Mouse (Mus musculus): Measurements from ENCODE around the gene Abca4. TPM values are rescaled to one million over a fixed set of nuclear protein-coding genes. Genes with fewer than 3 reads are reported as not detected.

Gene Abca4
- 3.6 and 4.0 TPM in 2 replicates for polyA plus RNA-seq (2016; fragmentation: Nextera tagmentation; extraction: Ambion mirVana)

DNA sequence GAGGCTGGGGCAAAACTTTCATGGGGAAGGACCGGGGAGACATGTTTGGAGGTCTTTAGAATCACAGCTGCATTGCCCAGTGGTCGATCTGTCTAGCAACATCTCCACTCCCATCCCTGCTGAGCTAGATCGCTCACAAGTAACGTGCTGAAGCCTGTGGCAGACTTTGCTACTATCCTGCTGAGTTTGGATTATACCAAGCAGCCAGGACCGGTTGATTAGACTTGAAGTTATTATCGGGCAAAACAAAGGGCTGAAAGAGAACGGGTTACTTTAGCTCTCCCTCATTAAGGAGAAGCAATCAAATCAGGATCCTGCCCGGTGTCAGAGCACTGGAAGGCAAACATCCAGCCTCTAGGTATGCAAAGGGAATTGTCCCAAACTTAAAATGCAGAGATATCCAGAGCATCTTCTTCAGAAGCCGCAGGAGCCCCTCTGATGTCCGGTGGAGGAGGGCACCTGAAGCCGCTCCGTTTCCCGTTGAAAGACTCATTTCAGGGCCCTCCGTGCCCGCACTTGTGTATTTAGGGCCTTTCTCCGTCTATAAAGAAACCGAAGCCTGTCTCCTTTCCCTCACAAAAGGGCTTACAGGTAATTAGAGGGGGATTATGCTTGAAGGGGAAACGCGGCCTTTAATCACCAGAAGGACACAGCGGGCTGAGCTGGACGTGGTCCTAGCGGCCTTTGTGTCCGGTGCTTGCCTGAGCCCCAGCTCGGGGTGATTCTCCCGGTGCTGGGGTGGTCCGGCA is at the start of gene Abca4:
Gene Abca4, plus strand, starts transcription at position 645 of the 749 bp plus-strand sequence.
- H3K4me2 ChIP-seq = peak within 1 kb of the TSS; percentile 52
- H3K9ac ChIP-seq = peak within 1 kb of the TSS; percentile 24; the same call in 1 of the 2 replicates
- no peaks in the 10 kb centered on the region for H3K27me3 ChIP-seq (replicated peaks)
- 20% methylated on average over 26 of the region's 26 CpGs for WGBS
- no peaks in the 10 kb centered on the region for H3K36me3 ChIP-seq
- H3K27ac ChIP-seq (ENCODE audit: poor library complexity, severe bottlenecking) = peak within 1 kb of the TSS; percentile 36
- H3K4me1 ChIP-seq (replicated peaks) = peaks cover 61% of the 10 kb centered on the region
- no peaks in the 10 kb centered on the region for H3K9me3 ChIP-seq (replicated peaks)
- no peak for ATAC-seq (ENCODE audit: insufficient number of reproducible peaks, low FRiP score)
- H3K4me3 ChIP-seq = peak within 1 kb of the TSS; percentile 1; the same call in 1 of the 2 replicates

DNA sequence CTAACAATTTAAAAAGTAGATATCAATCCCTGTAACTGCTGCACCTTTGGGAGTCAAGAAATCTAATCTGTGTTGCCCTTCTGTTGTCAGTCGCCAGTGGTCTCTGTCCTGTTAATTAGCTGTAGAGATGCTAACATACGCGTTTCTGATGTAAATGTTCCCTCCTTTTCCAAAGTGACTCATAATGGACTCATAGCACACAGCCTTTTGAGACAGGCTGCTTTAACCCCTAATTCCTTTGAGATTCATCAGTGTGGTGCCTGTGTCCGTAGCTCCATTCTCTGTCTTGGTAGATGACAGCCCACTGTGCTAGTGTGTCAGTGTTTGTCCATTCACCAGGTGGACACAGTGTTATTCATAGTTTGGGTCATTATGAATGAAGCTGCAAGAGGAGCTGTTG is 49.1 kb upstream of the Abca4 start:
- Histone ChIP-seq H3K9me3 (replicated peaks) (no peaks in the 10 kb centered on the region), H3K4me2 (no peak overlapping the region), H3K27ac (ENCODE audit: poor library complexity, severe bottlenecking) (no peak overlapping the region), H3K9ac (no peak overlapping the region), H3K4me3 (no peak overlapping the region), H3K4me1 (replicated peaks) (peaks cover 12% of the 10 kb centered on the region), H3K27me3 (replicated peaks) (no peaks in the 10 kb centered on the region), H3K36me3 (peaks cover 51% of the 10 kb centered on the region)
- ATAC-seq (ENCODE audit: insufficient number of reproducible peaks, low FRiP score) = no peak
- WGBS = 78% methylated on average over 4 of the region's 4 CpGs

DNA sequence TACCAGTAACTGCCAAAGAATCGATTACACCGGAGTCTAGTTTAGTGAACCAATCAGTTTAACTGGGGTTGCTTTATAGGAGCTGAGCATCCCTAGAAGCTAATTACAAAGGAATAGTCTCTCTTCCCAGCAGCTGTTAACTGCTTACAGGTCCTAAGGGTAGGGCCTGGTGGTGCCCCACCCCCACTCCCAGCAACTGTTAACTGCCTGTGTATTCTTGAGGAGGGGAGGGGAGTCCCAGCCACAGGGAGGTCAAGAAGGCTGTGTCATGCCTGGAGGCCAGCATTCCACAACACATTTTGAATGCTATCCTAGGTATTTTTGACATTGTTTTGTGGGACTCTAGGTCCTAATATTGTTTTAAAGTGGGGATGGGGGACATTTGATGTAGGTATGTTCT is 44.3 kb upstream of the Abca4 start:
- 85% methylated on average over 2 of the region's 2 CpGs for WGBS
- Histone ChIP-seq H3K36me3 (peaks cover 45% of the 10 kb centered on the region), H3K9ac (no peak overlapping the region), H3K4me1 (replicated peaks) (peaks cover 17% of the 10 kb centered on the region), H3K9me3 (replicated peaks) (no peaks in the 10 kb centered on the region), H3K27ac (ENCODE audit: poor library complexity, severe bottlenecking) (no peak overlapping the region), H3K27me3 (replicated peaks) (no peaks in the 10 kb centered on the region), H3K4me3 (no peak overlapping the region), H3K4me2 (no peak overlapping the region)
- no peak for ATAC-seq (ENCODE audit: insufficient number of reproducible peaks, low FRiP score)

DNA sequence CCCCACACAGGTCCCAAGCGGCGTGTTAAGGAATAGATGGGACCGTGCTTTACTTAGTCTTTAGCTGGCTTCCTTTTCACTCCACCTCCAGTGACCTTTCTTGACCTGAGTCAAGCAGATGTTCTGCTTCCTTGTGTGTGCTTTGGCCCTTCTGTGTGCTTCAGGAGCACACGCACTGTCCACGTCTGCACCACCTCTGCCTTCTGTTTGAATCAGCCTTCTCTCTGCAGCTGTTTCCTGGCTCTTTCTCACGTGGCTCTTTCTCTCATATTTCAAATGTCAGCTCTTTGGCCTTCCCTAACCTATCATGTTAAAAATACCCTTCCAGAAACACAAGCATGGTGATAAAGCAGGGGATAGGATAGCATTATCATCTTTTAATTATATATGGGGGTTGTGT is 42.7 kb upstream of the Abca4 start:
- Histone ChIP-seq H3K9ac (no peak overlapping the region), H3K4me1 (replicated peaks) (peaks cover 17% of the 10 kb centered on the region), H3K9me3 (replicated peaks) (no peaks in the 10 kb centered on the region), H3K27ac (ENCODE audit: poor library complexity, severe bottlenecking) (no peak overlapping the region), H3K4me3 (no peak overlapping the region), H3K36me3 (peaks cover 40% of the 10 kb centered on the region), H3K4me2 (no peak overlapping the region), H3K27me3 (replicated peaks) (no peaks in the 10 kb centered on the region)
- ATAC-seq (ENCODE audit: insufficient number of reproducible peaks, low FRiP score) = no peak; the same call in 1 of the 2 replicates
- 71% methylated on average over 6 of the region's 6 CpGs for WGBS

DNA sequence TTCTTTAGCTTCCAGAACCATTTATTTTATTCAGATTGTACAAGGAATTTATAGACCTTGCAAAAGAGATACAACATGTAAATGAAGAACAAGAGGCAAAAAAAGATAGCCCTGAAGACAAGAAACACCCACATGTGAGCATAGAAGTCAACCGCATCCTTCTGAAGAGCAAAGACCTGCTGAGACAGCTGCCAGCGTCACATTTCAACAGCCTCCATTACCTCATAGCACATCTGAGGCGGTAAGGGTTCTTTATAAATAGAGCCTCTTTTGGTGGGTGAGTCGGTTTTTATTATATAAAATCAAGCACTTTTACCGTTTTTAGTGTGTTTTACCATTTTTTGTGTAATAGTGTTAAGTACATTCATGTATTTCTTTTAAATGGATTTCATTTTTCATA is 34.4 kb upstream of the Abca4 start:
- WGBS = 82% methylated on average over 5 of the region's 5 CpGs
- H3K4me1 ChIP-seq (replicated peaks) = no peaks in the 10 kb centered on the region; the same call in 1 of the 2 replicates
- peaks cover 72% of the 10 kb centered on the region for H3K36me3 ChIP-seq
- no peak overlapping the region for H3K9ac ChIP-seq
- no peak overlapping the region for H3K4me2 ChIP-seq
- no peak overlapping the region for H3K27ac ChIP-seq (ENCODE audit: poor library complexity, severe bottlenecking)
- H3K27me3 ChIP-seq (replicated peaks) = no peaks in the 10 kb centered on the region
- H3K4me3 ChIP-seq = no peak overlapping the region
- ATAC-seq (ENCODE audit: insufficient number of reproducible peaks, low FRiP score) = no peak
- H3K9me3 ChIP-seq (replicated peaks) = no peaks in the 10 kb centered on the region

DNA sequence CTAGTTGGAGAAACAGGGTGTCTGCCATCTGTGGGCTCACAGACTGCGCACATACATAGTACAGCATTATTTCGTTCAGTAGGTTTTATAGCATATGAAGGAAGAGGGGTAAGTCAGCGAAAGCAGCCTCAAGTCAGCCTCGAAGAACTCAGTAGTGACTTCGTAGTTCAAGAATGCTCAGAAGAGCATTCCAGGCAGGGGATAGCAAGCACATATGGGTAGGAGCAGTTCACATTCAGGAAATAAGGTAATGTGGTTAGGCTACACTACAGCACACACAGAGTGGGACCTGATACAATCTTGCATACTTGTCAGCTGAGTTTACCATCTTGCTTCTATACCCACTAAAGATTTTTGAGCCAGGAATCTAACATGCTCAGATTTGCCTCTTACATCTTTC is 34.0 kb upstream of the Abca4 start:
- Histone ChIP-seq H3K4me2 (no peak overlapping the region), H3K27ac (ENCODE audit: poor library complexity, severe bottlenecking) (no peak overlapping the region), H3K36me3 (peaks cover 75% of the 10 kb centered on the region), H3K27me3 (replicated peaks) (no peaks in the 10 kb centered on the region), H3K9me3 (replicated peaks) (no peaks in the 10 kb centered on the region), H3K4me3 (no peak overlapping the region), H3K4me1 (replicated peaks) (no peaks in the 10 kb centered on the region; the same call in 1 of the 2 replicates), H3K9ac (no peak overlapping the region)
- WGBS = 62% methylated on average over 5 of the region's 5 CpGs
- ATAC-seq (ENCODE audit: insufficient number of reproducible peaks, low FRiP score) = no peak

DNA sequence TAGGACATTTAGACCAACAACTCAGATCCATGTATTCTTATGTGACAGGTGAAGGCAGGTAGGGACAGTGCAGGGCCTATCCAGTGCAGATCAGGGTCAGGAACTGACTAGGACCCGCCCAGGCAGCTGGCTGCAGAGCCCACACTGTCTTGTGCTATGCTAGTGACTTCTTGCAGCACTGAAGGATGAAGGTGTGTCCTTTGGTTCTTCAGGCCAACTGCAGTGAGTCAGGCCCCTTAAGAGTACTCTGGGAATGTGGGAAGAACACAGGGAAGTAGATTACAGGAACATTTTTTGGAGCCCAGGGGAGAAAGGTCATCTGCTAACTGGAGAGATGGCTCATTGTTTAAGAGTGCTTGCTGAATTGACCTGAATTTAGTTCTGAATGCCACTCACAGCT is 31.8 kb upstream of the Abca4 start:
- Histone ChIP-seq H3K9ac (no peak overlapping the region), H3K27ac (ENCODE audit: poor library complexity, severe bottlenecking) (no peak overlapping the region), H3K4me3 (no peak overlapping the region), H3K27me3 (replicated peaks) (no peaks in the 10 kb centered on the region), H3K9me3 (replicated peaks) (no peaks in the 10 kb centered on the region), H3K4me1 (replicated peaks) (no peaks in the 10 kb centered on the region; the same call in 1 of the 2 replicates), H3K36me3 (peaks cover 75% of the 10 kb centered on the region), H3K4me2 (no peak overlapping the region)
- ATAC-seq (ENCODE audit: insufficient number of reproducible peaks, low FRiP score) = no peak
- WGBS = 69% methylated on average over 1 of the region's 1 CpGs

DNA sequence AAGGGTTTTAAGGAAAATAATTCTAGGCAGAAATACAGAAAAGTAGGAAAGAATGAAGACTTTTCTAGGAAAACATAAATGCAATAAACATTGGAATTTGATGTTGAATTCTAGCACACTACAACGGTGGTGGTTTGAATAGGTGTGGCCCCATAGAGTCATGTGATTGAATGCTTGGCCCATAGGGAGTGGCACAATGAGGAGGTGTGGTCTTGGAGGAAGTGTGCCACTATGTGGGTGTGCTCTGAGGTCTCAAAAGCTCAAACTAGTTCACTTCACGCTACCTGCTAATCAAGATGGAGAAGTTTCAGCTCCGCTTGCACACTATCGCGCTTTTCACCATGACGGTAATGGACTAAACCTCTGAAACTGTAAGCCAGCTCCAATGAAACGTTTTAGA is 25.8 kb upstream of the Abca4 start:
- 92% methylated on average over 7 of the region's 7 CpGs for WGBS
- H3K9me3 ChIP-seq (replicated peaks) = no peaks in the 10 kb centered on the region
- no peak overlapping the region for H3K27ac ChIP-seq (ENCODE audit: poor library complexity, severe bottlenecking)
- no peak for ATAC-seq (ENCODE audit: insufficient number of reproducible peaks, low FRiP score)
- no peak overlapping the region for H3K4me3 ChIP-seq
- H3K9ac ChIP-seq = no peak overlapping the region
- no peaks in the 10 kb centered on the region for H3K4me1 ChIP-seq (replicated peaks)
- no peak overlapping the region for H3K4me2 ChIP-seq
- H3K36me3 ChIP-seq = peaks cover 47% of the 10 kb centered on the region
- no peaks in the 10 kb centered on the region for H3K27me3 ChIP-seq (replicated peaks)

DNA sequence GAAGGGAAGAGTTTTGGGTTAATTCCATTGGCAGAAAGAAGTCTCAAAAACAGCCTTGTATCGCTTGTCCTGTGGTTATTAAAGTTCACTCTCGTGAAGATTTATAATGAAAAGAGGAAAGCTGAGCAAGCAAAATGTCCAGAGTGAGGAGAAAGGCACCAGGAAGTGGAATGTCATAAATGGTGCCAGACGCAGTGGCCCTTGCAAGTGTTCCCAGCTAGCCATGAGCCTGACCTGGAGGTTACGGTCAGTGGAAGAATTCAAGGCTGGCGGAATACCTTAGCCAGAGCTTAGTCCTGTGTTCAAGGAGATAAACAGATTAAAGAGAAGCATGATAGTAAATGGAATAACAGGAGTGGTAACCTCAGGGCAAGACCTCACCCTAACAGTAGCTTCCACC is 25.1 kb upstream of the Abca4 start:
- no peaks in the 10 kb centered on the region for H3K9me3 ChIP-seq (replicated peaks)
- no peak overlapping the region for H3K27ac ChIP-seq (ENCODE audit: poor library complexity, severe bottlenecking)
- no peak overlapping the region for H3K9ac ChIP-seq
- WGBS = 88% methylated on average over 5 of the region's 5 CpGs
- no peak for ATAC-seq (ENCODE audit: insufficient number of reproducible peaks, low FRiP score)
- H3K36me3 ChIP-seq = peaks cover 41% of the 10 kb centered on the region
- no peaks in the 10 kb centered on the region for H3K27me3 ChIP-seq (replicated peaks)
- H3K4me3 ChIP-seq = no peak overlapping the region
- H3K4me1 ChIP-seq (replicated peaks) = no peaks in the 10 kb centered on the region
- H3K4me2 ChIP-seq = no peak overlapping the region

DNA sequence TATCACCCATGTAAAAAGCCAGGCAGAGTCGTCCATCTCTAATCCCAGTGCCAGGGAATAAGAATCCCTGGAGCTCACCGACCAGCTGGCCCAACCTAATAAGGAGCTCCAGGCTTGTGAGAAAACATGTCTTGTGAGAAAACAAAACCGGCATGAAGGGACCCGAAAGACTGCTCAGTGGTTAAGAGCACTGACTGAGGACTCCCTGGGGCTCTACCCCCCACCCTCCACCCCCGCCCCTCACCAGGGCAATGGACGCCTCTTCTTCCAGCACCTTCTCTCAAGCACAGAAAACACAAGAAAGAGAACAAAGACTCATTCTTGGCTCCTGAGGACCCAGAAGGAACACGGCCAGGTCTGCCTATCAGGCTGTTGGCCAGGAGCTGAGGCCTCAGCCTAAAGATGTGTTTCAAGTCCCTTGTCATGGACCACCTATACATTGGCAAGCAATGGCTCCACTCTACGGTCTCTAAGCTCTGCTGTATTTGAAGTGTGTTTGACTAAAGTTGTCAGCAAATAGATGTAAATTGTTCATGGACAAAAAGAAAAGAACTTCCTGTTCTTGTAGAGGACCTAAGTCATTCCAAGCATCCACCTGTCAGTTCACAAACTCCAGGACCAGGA is 23.1 kb upstream of the Abca4 start:
- 83% methylated on average over 8 of the region's 8 CpGs for WGBS
- no peak overlapping the region for H3K4me2 ChIP-seq
- H3K27me3 ChIP-seq (replicated peaks) = no peaks in the 10 kb centered on the region
- no peaks in the 10 kb centered on the region for H3K9me3 ChIP-seq (replicated peaks)
- peaks cover 29% of the 10 kb centered on the region for H3K36me3 ChIP-seq
- H3K27ac ChIP-seq (ENCODE audit: poor library complexity, severe bottlenecking) = no peak overlapping the region
- H3K4me3 ChIP-seq = no peak overlapping the region
- no peak for ATAC-seq (ENCODE audit: insufficient number of reproducible peaks, low FRiP score)
- H3K4me1 ChIP-seq (replicated peaks) = no peaks in the 10 kb centered on the region
- H3K9ac ChIP-seq = no peak overlapping the region

DNA sequence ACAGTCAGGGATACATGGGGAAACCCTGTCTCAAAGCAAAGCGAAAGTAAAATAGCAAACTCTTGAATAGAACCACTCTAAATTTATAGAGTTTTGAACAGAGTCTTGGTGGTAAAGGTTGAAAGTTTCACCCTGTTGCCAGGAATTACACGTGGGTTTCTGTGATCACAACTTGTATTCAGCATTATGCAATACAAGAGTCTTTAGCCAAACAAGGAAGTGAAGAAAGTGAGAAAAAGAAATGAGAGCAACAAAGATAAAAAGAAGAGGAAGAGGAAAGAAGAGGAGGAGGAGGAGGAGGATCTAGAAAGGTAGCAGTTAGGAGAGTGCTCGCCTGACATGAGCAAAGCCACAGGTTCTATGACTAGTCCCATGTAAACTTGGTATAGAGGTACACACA is 21.9 kb upstream of the Abca4 start:
- Histone ChIP-seq H3K4me2 (no peak overlapping the region), H3K27ac (ENCODE audit: poor library complexity, severe bottlenecking) (no peak overlapping the region), H3K4me1 (replicated peaks) (peaks cover 10% of the 10 kb centered on the region), H3K27me3 (replicated peaks) (no peaks in the 10 kb centered on the region), H3K4me3 (no peak overlapping the region), H3K9me3 (replicated peaks) (no peaks in the 10 kb centered on the region), H3K36me3 (peaks cover 17% of the 10 kb centered on the region), H3K9ac (no peak overlapping the region)
- ATAC-seq (ENCODE audit: insufficient number of reproducible peaks, low FRiP score) = no peak
- WGBS = 78% methylated on average over 3 of the region's 3 CpGs
